Mouse (Mus musculus) embryonic facial prominence, embryonic 13.5 days (tissue): ENCODE measurements around the gene Spryd3. TPM values are rescaled to one million over a fixed set of nuclear protein-coding genes. Genes with fewer than 3 reads are reported as not detected.

ENCODE experiments used
- ATAC-seq: fragments of 200-750 bp; cut with Nextera tagmentation; 2 replicates; pipeline ENCODE4 v1.8.0; 2017; ENCODE audit warnings: low read depth; ENCODE audit not compliant: insufficient number of reproducible peaks, insufficient read depth, low FRiP score, low TSS enrichment
- H3K27ac ChIP-seq: fragments of 300-500 bp; sonication (generic); 2 replicates; pipeline ENCODE4 v1.5.1; 2015; ENCODE audit warnings: moderate library complexity, mild to moderate bottlenecking, inconsistent platforms
- H3K27me3 ChIP-seq: fragments of 300-500 bp; sonication (generic); 2 replicates; pipeline ENCODE4 v1.6.1; 2015; ENCODE audit warnings: mild to moderate bottlenecking, inconsistent platforms
- H3K36me3 ChIP-seq: fragments of 300-500 bp; sonication (generic); 2 replicates; pipeline ENCODE4 v1.6.1; 2015; ENCODE audit warnings: mild to moderate bottlenecking, inconsistent platforms
- H3K4me1 ChIP-seq: fragments of 300-500 bp; sonication (generic); 2 replicates; pipeline ENCODE4 v1.6.1; 2015; ENCODE audit warnings: inconsistent platforms
- H3K4me2 ChIP-seq: fragments of 300-500 bp; sonication (generic); 2 replicates; pipeline ENCODE4 v1.6.1; 2015; ENCODE audit warnings: moderate library complexity, mild to moderate bottlenecking, inconsistent platforms
- H3K4me3 ChIP-seq: fragments of 300-500 bp; sonication (generic); 2 replicates; pipeline ENCODE4 v1.5.1; 2015; ENCODE audit warnings: mild to moderate bottlenecking, inconsistent platforms
- H3K9ac ChIP-seq: fragments of 300-500 bp; sonication (generic); 2 replicates; pipeline ENCODE4 v1.6.1; 2015; ENCODE audit warnings: mild to moderate bottlenecking, inconsistent platforms
- H3K9me3 ChIP-seq: fragments of 300-500 bp; sonication (generic); 2 replicates; pipeline ENCODE4 v1.6.1; 2016; ENCODE audit warnings: inconsistent platforms
- WGBS: fragments of 180-500 bp; shearing (Covaris S2); methylation state at CpG from one replicate; pipeline ENCODE4 v1.1.7; 2015; ENCODE audit warnings: mixed read lengths; 5-methylcytosine and 5-hydroxymethylcytosine counted together
- polyA plus RNA-seq: library from polyadenylated mRNA; unstranded; fragments of >200 nt; fragmentation: Nextera tagmentation; extraction: Ambion mirVana; gene quantifications from 2 replicates; pipeline ENCODE4 v1.2.1, GENCODE M21; 2015

Spryd3 gene
- polyA plus RNA-seq: 20.4 and 21.6 TPM in 2 replicates

DNA sequence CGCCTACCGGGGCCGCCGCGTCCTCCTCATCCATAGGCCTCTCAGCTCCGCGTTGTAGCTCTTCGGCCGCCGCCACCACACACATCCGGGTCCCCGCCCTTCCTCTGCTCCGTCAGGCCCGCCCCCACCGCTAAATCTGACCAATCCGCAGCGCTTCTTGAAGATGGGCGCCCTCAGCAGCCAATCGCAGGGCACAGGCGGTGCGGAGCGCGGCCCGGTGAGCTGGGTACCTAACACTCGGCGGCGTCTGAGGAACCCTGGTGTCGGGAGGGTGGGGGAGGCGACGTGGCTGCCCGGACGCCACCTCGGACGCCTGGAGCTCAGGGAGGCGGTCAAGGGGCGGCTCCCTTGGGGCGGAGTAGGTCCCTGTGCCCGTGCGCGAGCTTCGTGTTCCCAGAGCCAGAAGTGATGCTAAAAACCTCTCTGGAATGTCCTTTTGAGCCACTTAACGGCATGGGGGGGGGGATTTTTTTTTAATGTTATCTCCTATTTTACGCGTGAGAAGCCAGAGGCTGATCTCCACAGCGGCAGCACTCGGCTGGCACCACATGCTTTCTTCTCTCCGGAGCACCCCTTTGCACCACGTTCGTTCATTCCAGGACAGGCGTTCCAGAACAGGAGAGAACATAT, at the start of gene Spryd3:
Gene Spryd3 (minus strand): TSS at position 106 of the 630 bp plus-strand sequence.
- Histone ChIP-seq H3K9ac (peak within 1 kb of the TSS; percentile 83), H3K9me3 (no peaks in the 10 kb centered on the region), H3K4me1 (peaks cover 14% of the 10 kb centered on the region), H3K36me3 (peaks cover 22% of the 10 kb centered on the region), H3K27ac (peak within 1 kb of the TSS; percentile 72), H3K4me3 (peak within 1 kb of the TSS; percentile 83), H3K4me2 (peak within 1 kb of the TSS; percentile 83), H3K27me3 (no peaks in the 10 kb centered on the region)
- under 1% methylated on average over 50 of the region's 50 CpGs for WGBS
- peak; percentile 99 for ATAC-seq

DNA sequence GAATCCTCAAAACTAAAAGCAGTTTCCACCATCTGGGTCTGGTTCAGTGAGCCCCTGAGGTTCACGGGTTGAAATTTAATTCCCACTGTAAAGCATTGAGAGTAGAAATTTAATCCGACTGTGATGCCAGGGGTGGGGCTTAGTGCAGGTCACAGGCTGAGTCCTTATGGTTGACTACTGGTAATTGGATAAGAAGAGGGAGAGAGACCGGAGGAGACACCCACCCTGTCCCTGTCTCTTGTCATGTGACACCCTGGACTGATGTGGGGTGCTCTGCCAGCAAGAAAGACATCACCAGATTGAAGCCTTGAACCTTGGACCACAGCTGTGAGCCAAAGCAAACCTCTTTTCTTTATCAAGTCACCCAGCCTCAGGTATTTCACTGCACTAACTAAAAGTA, 47.0 kb upstream of the Spryd3 start:
- ATAC-seq: no peak
- no peaks in the 10 kb centered on the region for H3K9me3 ChIP-seq
- H3K4me1 ChIP-seq: no peaks in the 10 kb centered on the region
- H3K4me3 ChIP-seq: no peak overlapping the region
- WGBS: 21% methylated on average over 3 of the region's 3 CpGs
- H3K27me3 ChIP-seq: no peaks in the 10 kb centered on the region
- no peak overlapping the region for H3K4me2 ChIP-seq
- H3K9ac ChIP-seq: no peak overlapping the region
- peaks cover 85% of the 10 kb centered on the region for H3K36me3 ChIP-seq
- H3K27ac ChIP-seq: no peak overlapping the region

GRCm38 (mm10) chr15:102179924-102180323, 43.9 kb upstream of the Spryd3 start:
- 89% methylated on average over 14 of the region's 14 CpGs for WGBS
- 0 out of 2 replicates have a peak, but pooled peaks have one; percentile 26 for ATAC-seq
- peaks cover 81% of the 10 kb centered on the region for H3K36me3 ChIP-seq
- no peak overlapping the region for H3K27ac ChIP-seq
- H3K27me3 ChIP-seq: no peaks in the 10 kb centered on the region
- no peaks in the 10 kb centered on the region for H3K4me1 ChIP-seq
- H3K4me3 ChIP-seq: no peak overlapping the region
- H3K9ac ChIP-seq: no peak overlapping the region
- H3K4me2 ChIP-seq: no peak overlapping the region
- H3K9me3 ChIP-seq: no peaks in the 10 kb centered on the region

DNA sequence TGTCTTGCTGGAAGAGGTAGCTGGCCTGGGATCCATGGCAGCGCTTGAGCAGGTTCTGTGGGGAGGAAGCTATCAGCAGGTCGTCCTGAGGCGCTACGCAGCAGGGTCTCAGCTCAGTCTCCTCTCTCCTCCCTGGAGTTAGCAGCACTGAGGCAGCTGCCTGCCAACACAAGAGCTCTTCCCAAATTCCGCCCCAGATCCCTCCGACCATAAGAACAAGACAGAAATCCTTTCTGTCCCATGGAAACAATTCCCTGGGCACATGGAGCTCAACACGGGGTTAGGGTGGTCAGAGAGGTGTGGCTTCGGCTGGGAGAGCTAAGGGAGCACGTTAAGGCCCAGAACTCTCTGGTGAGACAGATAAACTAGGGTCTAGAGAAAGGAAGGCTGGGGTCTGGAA, 43.1 kb upstream of the Spryd3 start:
- Histone ChIP-seq H3K27me3 (no peaks in the 10 kb centered on the region), H3K9ac (no peak overlapping the region), H3K27ac (no peak overlapping the region), H3K4me2 (no peak overlapping the region), H3K4me3 (no peak overlapping the region), H3K4me1 (no peaks in the 10 kb centered on the region), H3K36me3 (peaks cover 79% of the 10 kb centered on the region), H3K9me3 (no peaks in the 10 kb centered on the region)
- no peak for ATAC-seq
- 77% methylated on average over 9 of the region's 9 CpGs for whole genome bisulfite sequencing

GRCm38 (mm10) chr15:102178279-102178678, 42.2 kb upstream of the Spryd3 start:
- ATAC-seq: no peak
- Histone ChIP-seq H3K4me3 (no peak overlapping the region), H3K9ac (no peak overlapping the region), H3K36me3 (peaks cover 71% of the 10 kb centered on the region), H3K9me3 (no peaks in the 10 kb centered on the region), H3K4me2 (no peak overlapping the region), H3K4me1 (no peaks in the 10 kb centered on the region), H3K27ac (no peak overlapping the region), H3K27me3 (no peaks in the 10 kb centered on the region)
- WGBS: 13% methylated on average over 6 of the region's 6 CpGs

- Histone ChIP-seq H3K9me3 (no peaks in the 10 kb centered on the region), H3K4me2 (no peak overlapping the region), H3K9ac (no peak overlapping the region), H3K36me3 (peaks cover 64% of the 10 kb centered on the region), H3K27me3 (no peaks in the 10 kb centered on the region), H3K4me3 (no peak overlapping the region), H3K4me1 (no peaks in the 10 kb centered on the region), H3K27ac (no peak overlapping the region)
- 83% methylated on average over 8 of the region's 8 CpGs for WGBS
- ATAC-seq: no peak
Observed at GRCm38 (mm10) chr15:102177417-102177816, 41.4 kb upstream of the Spryd3 start.

DNA sequence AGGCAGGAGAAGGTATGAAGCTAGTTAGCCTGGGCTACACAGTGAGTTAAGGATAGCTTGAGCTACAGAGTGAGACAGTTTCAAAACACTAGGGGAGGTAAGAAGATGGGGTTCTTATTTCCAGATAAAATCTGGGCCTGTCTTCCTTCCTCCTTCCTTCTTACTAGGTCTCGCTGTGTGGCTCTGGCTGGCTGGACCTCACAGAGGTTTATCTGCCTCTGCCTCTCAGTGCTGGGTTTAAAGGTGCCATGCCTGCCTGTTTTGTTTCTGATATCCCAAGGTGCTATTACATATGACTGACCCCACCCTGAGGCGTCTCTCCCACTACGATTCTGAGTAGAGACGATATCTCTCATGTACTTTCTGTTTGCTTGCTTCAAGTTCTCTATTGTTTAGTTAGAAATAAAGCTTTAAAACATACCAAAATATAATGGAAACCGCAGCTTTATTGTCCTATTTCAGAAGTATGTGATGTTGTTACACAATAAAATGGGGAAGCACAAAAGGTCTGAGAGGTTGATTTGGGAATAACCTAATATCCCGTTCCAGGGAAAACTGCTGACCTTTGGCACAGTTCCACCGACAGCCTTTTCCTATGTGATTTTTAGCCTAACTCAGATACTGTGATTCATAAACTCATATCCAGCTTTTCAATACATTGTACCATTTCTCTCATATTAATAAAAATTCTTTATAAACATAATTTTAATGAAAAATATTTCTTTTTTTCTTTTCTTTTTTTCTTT, 40.7 kb upstream of the Spryd3 start:
- no peak for ATAC-seq
- no peak overlapping the region for H3K4me2 ChIP-seq
- H3K4me1 ChIP-seq: no peaks in the 10 kb centered on the region
- no peaks in the 10 kb centered on the region for H3K9me3 ChIP-seq
- no peak overlapping the region for H3K9ac ChIP-seq
- no peaks in the 10 kb centered on the region for H3K27me3 ChIP-seq
- no peak overlapping the region for H3K4me3 ChIP-seq
- no peak overlapping the region for H3K27ac ChIP-seq
- H3K36me3 ChIP-seq: peaks cover 60% of the 10 kb centered on the region
- 83% methylated on average over 7 of the region's 7 CpGs for WGBS

DNA sequence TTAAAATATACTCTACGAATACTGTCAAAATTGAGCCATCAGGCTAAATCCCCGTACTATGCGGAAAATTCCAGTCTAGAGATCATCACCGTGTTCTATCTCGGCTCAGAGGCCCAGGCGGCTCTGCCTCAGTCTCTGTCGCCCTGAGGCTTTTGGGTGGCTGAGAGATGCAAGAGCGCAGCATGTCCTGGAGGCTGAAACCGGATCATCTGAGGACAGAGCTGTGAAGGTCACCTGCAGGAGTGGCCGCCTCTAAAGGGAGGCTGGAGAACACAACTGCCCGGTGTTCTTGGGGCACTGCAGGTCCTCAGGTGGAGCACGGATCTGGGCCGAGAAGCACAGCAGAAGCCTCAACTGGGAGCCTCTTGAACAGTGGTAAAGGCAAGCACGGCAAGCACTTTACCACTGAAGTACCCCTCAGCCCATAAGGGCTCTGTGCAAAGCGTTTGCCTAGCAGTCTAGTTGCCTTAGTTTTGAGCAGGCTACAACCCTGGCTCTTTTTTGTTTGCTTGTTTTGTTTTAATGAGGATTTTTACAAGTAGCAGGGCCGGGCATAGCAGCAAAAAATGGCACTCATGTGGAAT, 39.8 kb upstream of the Spryd3 start:
- Histone ChIP-seq H3K4me2 (no peak overlapping the region), H3K36me3 (peaks cover 57% of the 10 kb centered on the region), H3K27ac (no peak overlapping the region), H3K4me3 (no peak overlapping the region), H3K4me1 (no peaks in the 10 kb centered on the region), H3K27me3 (no peaks in the 10 kb centered on the region), H3K9me3 (no peaks in the 10 kb centered on the region), H3K9ac (no peak overlapping the region)
- no peak for ATAC-seq
- WGBS: 76% methylated on average over 16 of the region's 16 CpGs

GRCm38 (mm10) chr15:102173581-102173980, 37.5 kb upstream of the Spryd3 start:
- peaks cover 42% of the 10 kb centered on the region for H3K36me3 ChIP-seq
- ATAC-seq: no peak
- no peak overlapping the region for H3K4me2 ChIP-seq
- H3K27me3 ChIP-seq: no peaks in the 10 kb centered on the region
- WGBS: 81% methylated on average over 3 of the region's 3 CpGs
- H3K27ac ChIP-seq: no peak overlapping the region
- H3K4me3 ChIP-seq: no peak overlapping the region
- no peak overlapping the region for H3K9ac ChIP-seq
- H3K9me3 ChIP-seq: no peaks in the 10 kb centered on the region
- H3K4me1 ChIP-seq: peaks cover 14% of the 10 kb centered on the region

DNA sequence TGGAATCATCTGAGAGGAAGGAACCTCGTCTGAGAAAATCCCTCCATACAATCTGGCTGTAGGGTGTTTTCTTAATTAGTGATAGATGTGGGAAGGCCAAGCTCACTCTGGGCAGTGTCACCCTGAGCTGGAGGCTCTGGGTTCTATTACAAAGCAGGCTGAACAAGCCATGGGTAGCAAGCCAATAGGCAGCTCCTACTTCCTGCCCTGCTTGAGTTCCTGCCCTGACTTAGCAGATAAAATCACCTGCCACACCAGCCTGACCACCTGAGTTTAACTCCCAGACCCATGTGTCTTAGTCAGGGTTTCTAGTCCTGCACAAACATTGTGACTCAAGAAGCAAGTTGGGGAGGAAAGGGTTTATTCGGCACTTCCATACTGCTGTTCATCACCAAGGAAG, 33.0 kb upstream of the Spryd3 start:
- Histone ChIP-seq H3K36me3 (peaks cover 3% of the 10 kb centered on the region; the same call in 1 of the 2 replicates), H3K4me1 (peaks cover 40% of the 10 kb centered on the region), H3K4me3 (no peak overlapping the region), H3K9ac (no peak overlapping the region), H3K27ac (peak overlapping the region; percentile 66; the same call in 1 of the 2 replicates), H3K4me2 (no peak overlapping the region), H3K9me3 (no peaks in the 10 kb centered on the region), H3K27me3 (no peaks in the 10 kb centered on the region)
- ATAC-seq: no peak
- WGBS: 46% methylated on average over 2 of the region's 2 CpGs

DNA sequence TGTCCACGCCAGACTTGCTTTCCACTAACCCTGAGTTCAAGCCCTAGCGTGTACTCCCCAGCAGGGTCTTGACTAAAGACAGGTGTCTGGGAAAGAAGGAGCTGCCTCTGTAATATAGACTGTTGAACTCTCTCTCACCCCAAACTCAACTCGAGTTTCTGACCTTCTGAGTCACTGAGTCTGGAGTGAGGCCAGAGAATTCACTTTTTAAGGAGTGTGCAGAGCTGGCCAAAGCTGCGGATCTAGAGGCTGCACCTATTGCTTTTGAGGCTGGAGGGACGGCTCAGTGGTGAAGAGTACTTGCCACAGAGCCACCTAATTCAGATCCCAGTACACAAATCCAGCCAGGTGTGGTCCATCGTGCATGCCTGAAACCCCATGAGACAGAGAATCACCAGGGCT, 31.6 kb upstream of the Spryd3 start:
- no peak overlapping the region for H3K4me3 ChIP-seq
- H3K9me3 ChIP-seq: no peaks in the 10 kb centered on the region
- ATAC-seq: peak; percentile 59; the same call in 1 of the 2 replicates
- H3K9ac ChIP-seq: peak overlapping the region; percentile 32; the same call in 1 of the 2 replicates
- peaks cover 40% of the 10 kb centered on the region for H3K4me1 ChIP-seq
- H3K27ac ChIP-seq: peak overlapping the region; percentile 66
- H3K4me2 ChIP-seq: peak overlapping the region; percentile 11; the same call in 1 of the 2 replicates
- H3K27me3 ChIP-seq: no peaks in the 10 kb centered on the region
- WGBS: 24% methylated on average over 6 of the region's 6 CpGs
- H3K36me3 ChIP-seq: peaks cover 3% of the 10 kb centered on the region; the same call in 1 of the 2 replicates
